Mouse (Mus musculus) myocyte (in vitro differentiated cells): ENCODE measurements at regions not wholly inside any gene's neighbourhood (a gene's known extent, or its start where the extent isn't known, plus 50 kb on each side); places are given as distances from the start of the nearest gene placed in this dataset.

Experiments used
- H3K27me3 ChIP-seq: one replicate; pipeline ENCODE4 v1.6.1; 2011; ENCODE audit not compliant: control insufficient read depth, insufficient read depth, insufficient read length
- H3K36me3 ChIP-seq: one replicate; pipeline ENCODE4 v1.6.1; 2011; ENCODE audit not compliant: control insufficient read depth, insufficient read depth
- H3K4me2 ChIP-seq: one replicate; pipeline ENCODE4 v1.6.1; 2011; ENCODE audit warnings: low read depth, control low read depth
- H3K4me3 ChIP-seq: one replicate; pipeline ENCODE4 v1.5.1; 2011; ENCODE audit warnings: mild to moderate bottlenecking, control low read depth, moderate library complexity
- H3K79me2 ChIP-seq: one replicate; pipeline ENCODE4 v1.6.1; 2011; ENCODE audit not compliant: control insufficient read depth, insufficient read depth
- H3ac ChIP-seq: one replicate; pipeline ENCODE4 v1.6.1; 2011; ENCODE audit not compliant: control insufficient read depth, insufficient read length
- CEBPB ChIP-seq: IDR thresholded peaks from 2 replicates; pipeline ENCODE4 v1.6.1; 2011; ENCODE audit warnings: mild to moderate bottlenecking, moderate library complexity; ENCODE audit not compliant: poor library complexity, insufficient read depth, severe bottlenecking
- E2F4 ChIP-seq: IDR thresholded peaks from one replicate; pipeline ENCODE4 v1.6.1; 2011; ENCODE audit warnings: mild to moderate bottlenecking, control low read depth, moderate library complexity; ENCODE audit not compliant: insufficient read depth
- MAX ChIP-seq: IDR thresholded peaks from one replicate; pipeline ENCODE4 v1.6.1; 2011; ENCODE audit warnings: low read depth, mild to moderate bottlenecking, control low read depth
- MYOD1 ChIP-seq, 3 experiments: IDR thresholded peaks; one replicate each; pipeline ENCODE4 v1.6.1; 2011; ENCODE audit warnings: control low read depth in 2 of 3, low read depth in 2 of 3, mild to moderate bottlenecking in 2 of 3, moderate library complexity in 1 of 3; ENCODE audit not compliant: insufficient read length in 2 of 3, control insufficient read depth in 1 of 3
- MYOG ChIP-seq, 3 experiments: IDR thresholded peaks; one replicate each; pipeline ENCODE4 v1.6.1; 2011; ENCODE audit warnings: control low read depth in 2 of 3, low read depth in 2 of 3, mild to moderate bottlenecking in 2 of 3; ENCODE audit not compliant: insufficient read length in 2 of 3, control insufficient read depth in 1 of 3, insufficient read depth in 1 of 3
- POLR2A ChIP-seq: IDR thresholded peaks from one replicate; pipeline ENCODE4 v1.6.1; 2011; ENCODE audit warnings: low read depth, mild to moderate bottlenecking, control low read depth, moderate library complexity; ENCODE audit not compliant: insufficient read length
- POLR2AphosphoS2 ChIP-seq: IDR thresholded peaks from one replicate; pipeline ENCODE4 v1.6.1; 2011; ENCODE audit warnings: low read depth, control low read depth; ENCODE audit not compliant: insufficient read length
- REST ChIP-seq: IDR thresholded peaks from one replicate; pipeline ENCODE4 v1.6.1; 2011; ENCODE audit warnings: mild to moderate bottlenecking, control low read depth, moderate library complexity; ENCODE audit not compliant: insufficient read depth, insufficient read length
- SRF ChIP-seq: IDR thresholded peaks from one replicate; pipeline ENCODE4 v1.6.1; 2011; ENCODE audit warnings: low read depth; ENCODE audit not compliant: control insufficient read depth, insufficient read length
- TCF12 ChIP-seq: IDR thresholded peaks from one replicate; pipeline ENCODE4 v1.6.1; 2011; ENCODE audit warnings: mild to moderate bottlenecking, control low read depth; ENCODE audit not compliant: poor library complexity, insufficient read depth, severe bottlenecking
- TCF3 ChIP-seq: IDR thresholded peaks from one replicate; pipeline ENCODE4 v1.6.1; 2011; ENCODE audit warnings: low read depth, control low read depth; ENCODE audit not compliant: insufficient read length
- USF1 ChIP-seq: IDR thresholded peaks from one replicate; pipeline ENCODE4 v1.6.1; 2011; ENCODE audit warnings: low read depth, mild to moderate bottlenecking, control low read depth, moderate library complexity

DNA sequence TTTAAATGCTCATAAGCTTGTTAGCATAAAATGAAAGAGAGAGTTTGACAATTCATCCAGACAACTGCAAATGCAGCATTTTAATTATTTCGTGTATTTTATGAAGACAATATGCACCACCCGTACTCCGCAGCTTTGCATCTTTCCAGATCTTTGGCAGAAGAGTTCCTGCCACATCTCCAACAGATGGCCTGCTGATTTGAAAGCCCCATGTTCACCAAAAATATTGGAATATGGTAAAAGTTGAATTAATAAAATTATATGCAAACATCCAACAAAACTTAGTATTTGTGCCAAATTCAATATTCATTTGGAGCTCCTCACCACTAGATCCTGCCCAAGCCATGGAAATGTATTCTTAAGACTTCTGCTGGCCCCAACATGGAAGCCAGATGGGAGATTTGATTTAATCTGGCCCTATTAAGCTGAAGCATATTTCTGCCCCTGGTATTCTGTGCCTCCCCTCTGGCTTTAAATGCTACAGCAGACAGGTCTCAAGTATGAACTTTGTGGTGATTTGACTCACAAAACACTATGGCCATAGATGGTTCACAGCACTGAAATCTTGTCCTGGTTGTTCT, 567.8 kb downstream of the Dcdc2c start:
- no peaks in the 10 kb centered on the region for H3K36me3 ChIP-seq
- no peak overlapping the region for H3K4me3 ChIP-seq
- TF ChIP-seq MAX (no peak), CEBPB (no peak), MYOD1 (IDR thresholded peaks at IDR 0.05; ENCODE audit: control insufficient read depth in 1 of 3, insufficient read length in 2 of 3, low read depth in 2 of 3) (no peak), REST (no peak), MYOG (IDR thresholded peaks at IDR 0.05; ENCODE audit: control insufficient read depth in 1 of 3, insufficient read depth in 1 of 3, insufficient read length in 2 of 3, low read depth in 2 of 3) (no peak), SRF (no peak), E2F4 (no peak)
- H3ac ChIP-seq = no peak overlapping the region
- no peaks in the 10 kb centered on the region for H3K79me2 ChIP-seq
- no peak overlapping the region for H3K4me2 ChIP-seq
- no peaks in the 10 kb centered on the region for H3K27me3 ChIP-seq

DNA sequence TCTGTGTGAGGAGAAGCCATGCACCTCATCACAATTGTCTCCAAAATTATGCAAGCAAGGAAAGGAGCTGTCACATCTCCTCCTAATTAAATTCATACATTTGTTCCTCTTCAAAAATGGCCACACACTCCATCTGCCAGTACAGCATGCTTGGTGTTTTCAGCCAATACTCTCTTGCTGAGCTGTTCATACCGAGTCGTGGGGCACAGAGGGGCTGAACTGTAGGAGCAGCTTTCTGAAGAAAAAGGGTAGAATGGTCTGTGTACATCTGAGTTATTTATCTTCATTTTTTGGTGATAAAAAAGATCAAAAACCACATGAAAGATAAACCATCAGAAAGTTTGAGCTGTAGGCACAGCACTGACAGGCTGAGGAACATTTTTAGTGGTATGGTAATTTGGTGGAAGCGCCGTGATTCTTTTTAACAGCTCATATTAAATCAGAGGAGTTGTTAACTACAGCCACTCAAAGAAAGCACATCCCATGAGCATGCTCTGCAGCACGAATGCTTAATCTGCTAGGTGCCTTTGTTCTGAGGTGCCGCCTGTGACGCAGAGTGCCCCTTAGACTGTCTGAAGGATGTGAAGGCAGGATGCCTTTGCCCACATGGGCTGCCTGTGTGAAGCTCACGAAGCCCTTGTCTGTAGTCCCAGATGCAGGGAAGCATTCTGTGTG, 573.8 kb downstream of the Dcdc2c start:
- no peak overlapping the region for H3ac ChIP-seq
- no peak overlapping the region for H3K4me2 ChIP-seq
- H3K79me2 ChIP-seq = no peaks in the 10 kb centered on the region
- no peak for TF ChIP-seq E2F4
- no peaks in the 10 kb centered on the region for H3K36me3 ChIP-seq
- no peak overlapping the region for H3K4me3 ChIP-seq
- no peaks in the 10 kb centered on the region for H3K27me3 ChIP-seq

DNA sequence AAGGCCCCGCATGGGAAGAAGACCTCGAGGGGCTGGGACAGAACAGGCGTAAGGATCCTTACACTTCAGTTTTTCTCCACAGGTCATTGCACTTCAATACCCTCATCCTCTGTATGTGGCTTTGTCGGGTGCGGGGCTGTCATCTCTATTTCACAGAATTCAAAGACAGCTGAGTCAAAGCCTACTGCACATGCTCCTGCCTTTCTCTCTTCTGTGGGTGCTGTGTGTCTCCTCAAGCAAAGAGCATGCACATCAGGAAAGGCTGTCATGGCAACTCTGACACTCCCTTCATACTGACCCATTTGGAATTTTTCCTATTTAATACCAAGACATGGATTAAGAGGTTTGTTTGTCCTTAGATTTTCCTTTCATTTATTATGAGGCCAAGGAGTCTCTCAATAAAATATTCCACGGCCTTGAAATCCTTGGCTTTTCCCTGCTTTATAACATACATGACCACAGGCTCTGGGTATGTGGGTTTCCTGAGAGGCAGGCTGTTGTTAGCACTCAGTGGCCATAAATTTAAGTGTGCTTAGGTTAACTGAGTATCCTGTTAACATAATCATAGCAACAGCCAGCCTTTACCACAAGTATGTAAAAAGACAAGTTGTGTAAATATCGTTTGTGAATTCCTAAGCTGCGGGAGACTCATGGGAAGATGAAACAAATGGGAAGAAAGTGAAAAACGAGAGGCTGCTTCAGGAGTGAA, 574.5 kb downstream of the Dcdc2c start:
- Histone ChIP-seq H3K27me3 (no peaks in the 10 kb centered on the region), H3K36me3 (no peaks in the 10 kb centered on the region), H3ac (no peak overlapping the region), H3K4me2 (no peak overlapping the region), H3K79me2 (no peaks in the 10 kb centered on the region), H3K4me3 (no peak overlapping the region)
- TF ChIP-seq MYOD1 (IDR thresholded peaks at IDR 0.05; ENCODE audit: control insufficient read depth in 1 of 3, insufficient read length in 2 of 3, low read depth in 2 of 3) = no peak
- TF ChIP-seq MAX = no peak
- no peak for TF ChIP-seq TCF3
- no peak for TF ChIP-seq REST
- no peak for TF ChIP-seq POLR2AphosphoS2
- no peak for TF ChIP-seq TCF12

DNA sequence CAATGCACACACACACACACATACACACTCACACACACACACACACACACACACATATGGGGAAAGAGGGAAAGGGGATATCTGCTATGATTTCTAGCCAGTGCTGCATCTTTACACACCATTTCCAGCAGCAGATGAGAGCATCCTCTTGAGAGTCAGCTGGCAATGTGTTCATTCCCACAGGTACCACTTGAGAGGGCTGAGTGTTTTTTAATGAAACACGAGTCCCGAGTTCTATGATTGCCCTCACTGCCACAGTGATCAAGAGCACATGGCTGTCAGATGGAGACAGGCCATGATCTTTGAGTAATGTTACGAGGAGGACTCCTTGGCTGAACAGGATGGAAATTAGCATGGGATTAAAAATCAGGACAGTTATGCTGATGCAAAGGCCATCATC, 589.3 kb downstream of the Dcdc2c start:
- Histone ChIP-seq H3K4me3 (no peak overlapping the region), H3K79me2 (no peaks in the 10 kb centered on the region), H3ac (no peak overlapping the region), H3K4me2 (no peak overlapping the region), H3K27me3 (no peaks in the 10 kb centered on the region), H3K36me3 (no peaks in the 10 kb centered on the region)
- TF ChIP-seq CEBPB (no peak), SRF (no peak), E2F4 (no peak), POLR2AphosphoS2 (no peak), TCF12 (no peak), TCF3 (no peak), MAX (no peak)

DNA sequence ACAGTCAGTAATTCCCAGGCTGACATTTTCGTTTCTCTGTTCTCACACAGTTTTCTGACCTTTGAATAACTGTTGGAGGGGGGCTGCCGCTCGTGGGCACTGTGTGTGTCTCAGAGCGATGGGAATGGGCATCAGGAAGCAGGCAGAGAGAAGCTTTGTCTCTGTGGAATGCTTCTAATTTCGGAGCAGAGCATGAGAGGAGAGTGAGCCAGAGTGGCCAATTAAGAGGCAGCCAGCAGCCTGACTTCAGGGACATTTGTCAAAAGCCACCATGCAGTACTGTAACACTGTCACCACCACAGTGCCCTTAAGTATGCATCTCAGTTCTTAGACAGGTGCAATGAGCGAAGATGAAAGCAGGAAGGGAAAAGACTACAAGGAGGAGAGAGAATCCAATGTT, 592.1 kb downstream of the Dcdc2c start:
- no peaks in the 10 kb centered on the region for H3K27me3 ChIP-seq
- no peaks in the 10 kb centered on the region for H3K36me3 ChIP-seq
- no peak overlapping the region for H3ac ChIP-seq
- no peak overlapping the region for H3K4me3 ChIP-seq
- no peak for TF ChIP-seq TCF12
- TF ChIP-seq CEBPB = no peak
- no peak for TF ChIP-seq POLR2A
- TF ChIP-seq SRF = no peak
- TF ChIP-seq TCF3 = no peak
- no peak for TF ChIP-seq MAX
- no peak for TF ChIP-seq E2F4
- no peak for TF ChIP-seq USF1
- TF ChIP-seq POLR2AphosphoS2 = no peak
- TF ChIP-seq REST = no peak
- no peak for TF ChIP-seq MYOD1 (IDR thresholded peaks at IDR 0.05; ENCODE audit: control insufficient read depth in 1 of 3, insufficient read length in 2 of 3, low read depth in 2 of 3)
- TF ChIP-seq MYOG (IDR thresholded peaks at IDR 0.05; ENCODE audit: control insufficient read depth in 1 of 3, insufficient read depth in 1 of 3, insufficient read length in 2 of 3, low read depth in 2 of 3) = no peak
- no peak overlapping the region for H3K4me2 ChIP-seq
- no peaks in the 10 kb centered on the region for H3K79me2 ChIP-seq
